Mouse (Mus musculus): ENCODE measurements around the gene Satb2.

DNA sequence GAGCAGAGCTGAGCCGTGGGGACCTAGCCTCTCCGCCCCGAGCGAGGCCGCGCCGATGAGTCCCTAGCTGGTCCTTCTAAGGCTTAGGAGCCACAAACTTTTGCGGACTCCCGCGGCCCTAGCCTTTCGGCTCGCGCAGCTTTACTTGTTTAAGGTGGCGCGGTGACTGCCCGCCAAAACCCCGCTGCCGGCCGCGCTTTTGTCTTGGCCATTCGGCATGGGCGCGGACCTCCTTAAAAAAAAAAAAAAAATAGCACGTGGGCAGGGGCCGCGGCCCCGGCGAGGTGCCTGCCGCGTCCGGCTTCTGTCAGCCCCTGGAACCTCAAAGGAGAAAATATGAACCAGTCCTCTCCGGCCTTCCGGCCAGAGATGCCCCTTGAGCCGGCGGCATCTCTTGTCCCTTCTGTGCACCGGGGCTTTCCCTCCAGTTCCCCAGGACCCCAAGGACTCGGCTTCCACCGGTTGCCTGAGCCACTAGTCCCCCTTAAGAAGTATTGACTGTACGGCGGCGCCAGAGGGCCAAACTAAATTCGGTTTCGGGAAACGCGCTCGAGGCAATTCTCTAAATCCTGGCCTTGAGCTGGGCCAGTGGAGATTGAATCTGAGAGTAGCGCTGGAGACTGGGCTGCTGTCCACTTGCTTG is 5.4 kb downstream of the Satb2 start:
- TF ChIP-seq CTCF (IDR thresholded peaks at IDR 0.05 in 2 of 3, conservative IDR thresholded peaks at IDR 0.05 in 1 of 3; ENCODE audit: control insufficient read depth in 1 of 3, insufficient read depth in 1 of 3, low read depth in 2 of 3, low read length in 3 of 3, poor library complexity in 1 of 3, severe bottlenecking in 1 of 3) (no peak), GATA1 (IDR thresholded peaks at IDR 0.05; ENCODE audit: low read depth, low read length) (no peak), EP300 (IDR thresholded peaks at IDR 0.05; ENCODE audit: low read depth in 1 of 2, low read length in 2 of 2) (no peak), SIN3A (IDR thresholded peaks at IDR 0.05; ENCODE audit: low read length) (no peak), POLR2A (IDR thresholded peaks at IDR 0.05; ENCODE audit: control insufficient read depth in 1 of 2, insufficient read depth in 1 of 2, low read depth in 1 of 2, low read length in 2 of 2, poor library complexity in 1 of 2) (no peak), KAT2A (conservative IDR thresholded peaks at IDR 0.05; ENCODE audit: low read depth, low read length) (no peak), ZC3H11A (IDR thresholded peaks at IDR 0.05; ENCODE audit: low read depth, low read length) (no peak)

All from MEL (cell line).